Mouse (Mus musculus): Measurements from ENCODE around the gene Bmp6. TPM values are rescaled to one million over a fixed set of nuclear protein-coding genes. Genes with fewer than 3 reads are reported as not detected.

Bmp6 gene
- polyA plus RNA-seq (2014; fragmentation: Nextera tagmentation; extraction: Ambion mirVana) = 0.86 and 4.2 TPM in 2 replicates

DNA sequence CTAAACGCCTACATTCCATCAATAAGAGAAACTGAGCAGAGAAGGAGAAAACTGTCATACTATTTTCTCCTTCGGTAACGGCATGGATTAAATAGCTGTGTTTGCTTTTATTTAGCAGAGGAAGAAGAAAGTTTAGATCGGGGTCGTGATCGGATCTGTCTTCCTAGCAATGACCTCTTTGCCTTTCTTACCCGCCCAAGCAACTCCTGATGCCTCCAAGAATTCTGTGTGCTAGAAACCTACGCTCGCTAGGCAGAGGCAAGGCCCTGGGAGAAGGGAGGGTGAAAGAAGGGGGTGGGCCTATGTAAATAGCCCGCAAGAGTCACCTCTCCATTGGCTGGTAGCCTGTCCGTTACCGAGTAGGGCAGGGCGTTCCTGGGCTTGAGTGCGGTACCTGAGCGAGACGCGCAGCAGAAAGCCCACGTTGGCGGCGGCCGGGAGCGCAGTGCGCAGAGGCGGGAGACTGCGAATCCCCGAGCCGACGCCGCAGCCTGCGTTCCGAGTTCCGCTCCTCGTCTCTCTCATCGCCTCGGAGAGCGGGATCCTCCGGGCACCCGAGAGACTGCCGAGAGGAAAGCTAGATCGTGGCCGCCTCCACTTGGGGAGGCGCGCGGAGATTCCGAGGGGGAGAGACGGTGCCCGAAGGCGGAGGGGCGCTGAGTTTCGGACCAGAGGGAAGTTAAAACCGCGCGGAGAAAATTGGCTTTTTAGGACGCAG lies at the start of gene Bmp6:
TSS of gene Bmp6 (plus strand) at position 395 of the 718 bp plus-strand sequence.
- WGBS = 3% methylated on average over 54 of the region's 54 CpGs
- Histone ChIP-seq H3K36me3 (ENCODE audit: control insufficient read depth, insufficient read depth, low read length) (no peaks in the 10 kb centered on the region), H3K27me3 (ENCODE audit: control insufficient read depth, insufficient read depth, low read length) (peaks cover 50% of the 10 kb centered on the region), H3K4me2 (ENCODE audit: low read length) (peak within 1 kb of the TSS; percentile 82), H3K4me3 (replicated peaks; ENCODE audit: low read depth, low read length) (peak within 1 kb of the TSS; percentile 44), H3K9ac (replicated peaks; ENCODE audit: low read length) (peak within 1 kb of the TSS; percentile 37), H3K4me1 (ENCODE audit: control insufficient read depth, insufficient read depth, low read length) (peaks cover 18% of the 10 kb centered on the region), H3K9me3 (ENCODE audit: control insufficient read depth, low read length) (no peaks in the 10 kb centered on the region), H3K27ac (replicated peaks; ENCODE audit: low read depth, low read length) (no peak within 1 kb of the TSS)
- ATAC-seq (ENCODE audit: low FRiP score, low TSS enrichment) (peak; percentile 87), DNase-seq (peak; percentile 88)

DNA sequence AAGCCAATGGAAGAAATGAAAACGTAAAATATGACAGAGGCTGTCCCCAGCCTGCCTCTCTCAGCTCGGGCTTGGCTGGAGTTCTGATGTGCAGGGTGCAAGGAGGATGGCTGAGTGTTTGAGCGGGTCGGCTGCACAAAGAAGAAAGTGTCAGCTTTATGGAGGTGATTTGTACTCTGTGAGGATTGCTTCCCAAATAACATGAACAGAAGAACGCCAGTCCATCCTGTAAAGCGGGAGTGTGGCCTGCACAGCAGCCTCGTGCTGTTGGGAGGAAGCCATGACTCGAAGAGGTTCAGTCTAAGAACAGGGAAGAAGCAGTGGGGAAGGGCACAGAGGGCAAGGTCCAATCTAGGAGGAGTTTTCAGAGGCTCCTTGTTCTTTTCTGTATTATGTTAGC lies 48.7 kb upstream of the Bmp6 start:
- no peak for DNase-seq
- H3K27ac ChIP-seq (replicated peaks; ENCODE audit: low read depth, low read length) = no peak overlapping the region
- no peak for ATAC-seq (ENCODE audit: low FRiP score, low TSS enrichment)
- no peaks in the 10 kb centered on the region for H3K27me3 ChIP-seq (ENCODE audit: control insufficient read depth, insufficient read depth, low read length)
- H3K36me3 ChIP-seq (ENCODE audit: control insufficient read depth, insufficient read depth, low read length) = no peaks in the 10 kb centered on the region
- no peak overlapping the region for H3K4me3 ChIP-seq (replicated peaks; ENCODE audit: low read depth, low read length)
- 0 out of 2 replicates have a peak, but pooled peaks cover 4% of the 10 kb centered on the region for H3K9me3 ChIP-seq (ENCODE audit: control insufficient read depth, low read length)
- no peaks in the 10 kb centered on the region for H3K4me1 ChIP-seq (ENCODE audit: control insufficient read depth, insufficient read depth, low read length)
- WGBS = 77% methylated on average over 8 of the region's 8 CpGs
- no peak overlapping the region for H3K4me2 ChIP-seq (ENCODE audit: low read length)
- H3K9ac ChIP-seq (replicated peaks; ENCODE audit: low read length) = no peak overlapping the region

GRCm38 (mm10) chr13:38296601-38297000 lies 48.3 kb upstream of the Bmp6 start:
- 0 out of 2 replicates have a peak, but pooled peaks cover 4% of the 10 kb centered on the region for H3K9me3 ChIP-seq (ENCODE audit: control insufficient read depth, low read length)
- no peak overlapping the region for H3K4me3 ChIP-seq (replicated peaks; ENCODE audit: low read depth, low read length)
- no peak for ATAC-seq (ENCODE audit: low FRiP score, low TSS enrichment)
- H3K4me1 ChIP-seq (ENCODE audit: control insufficient read depth, insufficient read depth, low read length) = no peaks in the 10 kb centered on the region
- WGBS = 73% methylated on average over 8 of the region's 8 CpGs
- DNase-seq = peak; percentile 11
- no peak overlapping the region for H3K4me2 ChIP-seq (ENCODE audit: low read length)
- H3K36me3 ChIP-seq (ENCODE audit: control insufficient read depth, insufficient read depth, low read length) = no peaks in the 10 kb centered on the region
- H3K27ac ChIP-seq (replicated peaks; ENCODE audit: low read depth, low read length) = no peak overlapping the region
- H3K9ac ChIP-seq (replicated peaks; ENCODE audit: low read length) = no peak overlapping the region
- H3K27me3 ChIP-seq (ENCODE audit: control insufficient read depth, insufficient read depth, low read length) = no peaks in the 10 kb centered on the region

- Histone ChIP-seq H3K9ac (replicated peaks; ENCODE audit: low read length) (no peak overlapping the region), H3K4me1 (ENCODE audit: control insufficient read depth, insufficient read depth, low read length) (no peaks in the 10 kb centered on the region), H3K4me3 (replicated peaks; ENCODE audit: low read depth, low read length) (no peak overlapping the region), H3K27ac (replicated peaks; ENCODE audit: low read depth, low read length) (no peak overlapping the region), H3K4me2 (ENCODE audit: low read length) (no peak overlapping the region), H3K27me3 (ENCODE audit: control insufficient read depth, insufficient read depth, low read length) (no peaks in the 10 kb centered on the region), H3K9me3 (ENCODE audit: control insufficient read depth, low read length) (no peaks in the 10 kb centered on the region), H3K36me3 (ENCODE audit: control insufficient read depth, insufficient read depth, low read length) (no peaks in the 10 kb centered on the region)
- ATAC-seq (ENCODE audit: low FRiP score, low TSS enrichment) (no peak), DNase-seq (no peak)
- 94% methylated on average over 3 of the region's 3 CpGs for WGBS
Observed at GRCm38 (mm10) chr13:38311125-38311524, 33.8 kb upstream of the Bmp6 start.

- 83% methylated on average over 12 of the region's 12 CpGs for WGBS
- Histone ChIP-seq H3K36me3 (ENCODE audit: control insufficient read depth, insufficient read depth, low read length) (no peaks in the 10 kb centered on the region), H3K9me3 (ENCODE audit: control insufficient read depth, low read length) (no peaks in the 10 kb centered on the region), H3K4me3 (replicated peaks; ENCODE audit: low read depth, low read length) (no peak overlapping the region), H3K4me2 (ENCODE audit: low read length) (no peak overlapping the region), H3K4me1 (ENCODE audit: control insufficient read depth, insufficient read depth, low read length) (no peaks in the 10 kb centered on the region), H3K27me3 (ENCODE audit: control insufficient read depth, insufficient read depth, low read length) (no peaks in the 10 kb centered on the region), H3K27ac (replicated peaks; ENCODE audit: low read depth, low read length) (no peak overlapping the region), H3K9ac (replicated peaks; ENCODE audit: low read length) (no peak overlapping the region)
- ATAC-seq (ENCODE audit: low FRiP score, low TSS enrichment) = no peak
- DNase-seq = no peak
Observed at GRCm38 (mm10) chr13:38312357-38313040, 32.4 kb upstream of the Bmp6 start.

GRCm38 (mm10) chr13:38314590-38314989 lies 30.3 kb upstream of the Bmp6 start:
- DNase-seq = no peak
- no peak overlapping the region for H3K27ac ChIP-seq (replicated peaks; ENCODE audit: low read depth, low read length)
- no peaks in the 10 kb centered on the region for H3K36me3 ChIP-seq (ENCODE audit: control insufficient read depth, insufficient read depth, low read length)
- no peaks in the 10 kb centered on the region for H3K9me3 ChIP-seq (ENCODE audit: control insufficient read depth, low read length)
- no peaks in the 10 kb centered on the region for H3K27me3 ChIP-seq (ENCODE audit: control insufficient read depth, insufficient read depth, low read length)
- H3K4me3 ChIP-seq (replicated peaks; ENCODE audit: low read depth, low read length) = no peak overlapping the region
- ATAC-seq (ENCODE audit: low FRiP score, low TSS enrichment) = no peak
- 91% methylated on average over 7 of the region's 7 CpGs for WGBS
- H3K4me2 ChIP-seq (ENCODE audit: low read length) = no peak overlapping the region
- H3K4me1 ChIP-seq (ENCODE audit: control insufficient read depth, insufficient read depth, low read length) = no peaks in the 10 kb centered on the region
- no peak overlapping the region for H3K9ac ChIP-seq (replicated peaks; ENCODE audit: low read length)

DNA sequence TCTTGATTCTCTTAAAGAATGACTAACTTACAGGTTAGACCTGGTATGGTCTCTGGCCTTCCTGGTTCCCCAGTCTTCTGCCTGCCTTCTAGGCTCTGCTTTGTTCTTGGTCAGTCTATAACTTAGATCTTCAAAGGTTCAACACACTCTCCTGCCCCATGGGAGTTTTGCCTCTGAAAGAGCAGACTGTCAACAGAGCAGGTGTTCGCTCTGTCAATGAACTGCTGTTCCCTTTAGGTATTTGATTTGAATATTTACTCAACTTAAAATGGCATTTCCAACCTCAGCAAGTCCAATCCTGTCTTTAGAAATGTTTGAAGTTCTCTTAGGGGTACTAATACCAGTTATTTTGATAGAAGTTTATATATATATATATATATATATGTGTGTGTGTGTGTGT lies 26.5 kb upstream of the Bmp6 start:
- no peak for ATAC-seq (ENCODE audit: low FRiP score, low TSS enrichment)
- WGBS = 93% methylated on average over 1 of the region's 1 CpGs

GRCm38 (mm10) chr13:38320354-38320753 lies 24.6 kb upstream of the Bmp6 start:
- no peak for ATAC-seq (ENCODE audit: low FRiP score, low TSS enrichment)
- H3K9ac ChIP-seq (replicated peaks; ENCODE audit: low read length) = no peak overlapping the region
- no peaks in the 10 kb centered on the region for H3K4me1 ChIP-seq (ENCODE audit: control insufficient read depth, insufficient read depth, low read length)
- H3K27me3 ChIP-seq (ENCODE audit: control insufficient read depth, insufficient read depth, low read length) = no peaks in the 10 kb centered on the region
- H3K27ac ChIP-seq (replicated peaks; ENCODE audit: low read depth, low read length) = no peak overlapping the region
- H3K4me2 ChIP-seq (ENCODE audit: low read length) = no peak overlapping the region
- no peaks in the 10 kb centered on the region for H3K36me3 ChIP-seq (ENCODE audit: control insufficient read depth, insufficient read depth, low read length)
- no peak overlapping the region for H3K4me3 ChIP-seq (replicated peaks; ENCODE audit: low read depth, low read length)
- DNase-seq = no peak
- no peaks in the 10 kb centered on the region for H3K9me3 ChIP-seq (ENCODE audit: control insufficient read depth, low read length)
- WGBS = 84% methylated on average over 10 of the region's 10 CpGs

More for the DNA sequence above, 26.5 kb upstream of the Bmp6 start:
- H3K27me3 ChIP-seq (ENCODE audit: control insufficient read depth, insufficient read depth, low read length) = no peaks in the 10 kb centered on the region
- H3K9ac ChIP-seq (replicated peaks; ENCODE audit: low read length) = no peak overlapping the region
- no peaks in the 10 kb centered on the region for H3K36me3 ChIP-seq (ENCODE audit: control insufficient read depth, insufficient read depth, low read length)
- H3K4me3 ChIP-seq (replicated peaks; ENCODE audit: low read depth, low read length) = no peak overlapping the region
- H3K4me1 ChIP-seq (ENCODE audit: control insufficient read depth, insufficient read depth, low read length) = no peaks in the 10 kb centered on the region
- H3K9me3 ChIP-seq (ENCODE audit: control insufficient read depth, low read length) = no peaks in the 10 kb centered on the region
- H3K4me2 ChIP-seq (ENCODE audit: low read length) = no peak overlapping the region
- no peak for DNase-seq
- H3K27ac ChIP-seq (replicated peaks; ENCODE audit: low read depth, low read length) = no peak overlapping the region

- Histone ChIP-seq H3K9ac (replicated peaks; ENCODE audit: low read length) (no peak overlapping the region), H3K27ac (replicated peaks; ENCODE audit: low read depth, low read length) (no peak overlapping the region), H3K4me1 (ENCODE audit: control insufficient read depth, insufficient read depth, low read length) (no peaks in the 10 kb centered on the region), H3K4me3 (replicated peaks; ENCODE audit: low read depth, low read length) (no peak overlapping the region), H3K27me3 (ENCODE audit: control insufficient read depth, insufficient read depth, low read length) (no peaks in the 10 kb centered on the region), H3K4me2 (ENCODE audit: low read length) (no peak overlapping the region), H3K36me3 (ENCODE audit: control insufficient read depth, insufficient read depth, low read length) (no peaks in the 10 kb centered on the region), H3K9me3 (ENCODE audit: control insufficient read depth, low read length) (no peaks in the 10 kb centered on the region)
- 67% methylated on average over 10 of the region's 10 CpGs for WGBS
- ATAC-seq (ENCODE audit: low FRiP score, low TSS enrichment) = no peak
- peak; percentile 42 for DNase-seq
Observed at GRCm38 (mm10) chr13:38324452-38324851, 20.5 kb upstream of the Bmp6 start.
